Mouse (Mus musculus) fibroblast of lung, adult 2 months (primary cell): Measurements from ENCODE around the gene Tmem179.
A peak's percentile ranks its signal among the peaks of the same experiment; 100 is the strongest.

Experiments
- DNase-seq: peaks from one replicate; pipeline ENCODE4 v3.0.0-alpha.2; 2011; ENCODE audit warnings: low read depth

Tmem179 gene

DNA sequence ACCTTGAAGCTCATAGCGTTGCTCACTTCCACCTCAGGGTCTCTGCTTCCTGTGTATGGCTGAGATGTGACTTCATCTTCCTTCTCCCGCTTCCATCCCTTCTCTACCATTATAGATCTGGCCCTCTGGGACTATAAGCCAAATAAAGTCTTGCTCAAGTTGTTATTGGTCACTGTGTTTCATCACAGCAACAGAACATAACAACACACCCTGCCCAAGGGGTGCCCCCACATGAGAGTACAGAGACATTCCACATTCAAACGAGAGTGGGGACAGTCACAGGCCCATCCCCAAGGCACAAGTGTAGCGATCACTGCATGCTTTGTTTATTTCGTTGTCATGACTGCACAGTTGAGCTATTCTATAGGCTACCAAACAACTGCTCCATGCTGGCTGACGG, 20.7 kb upstream of the Tmem179 start:
- DNase-seq, result no peak

- no peak for DNase-seq
Measured at GRCm38 (mm10) chr12:112533758-112534157, 17.2 kb upstream of the Tmem179 start.

DNA sequence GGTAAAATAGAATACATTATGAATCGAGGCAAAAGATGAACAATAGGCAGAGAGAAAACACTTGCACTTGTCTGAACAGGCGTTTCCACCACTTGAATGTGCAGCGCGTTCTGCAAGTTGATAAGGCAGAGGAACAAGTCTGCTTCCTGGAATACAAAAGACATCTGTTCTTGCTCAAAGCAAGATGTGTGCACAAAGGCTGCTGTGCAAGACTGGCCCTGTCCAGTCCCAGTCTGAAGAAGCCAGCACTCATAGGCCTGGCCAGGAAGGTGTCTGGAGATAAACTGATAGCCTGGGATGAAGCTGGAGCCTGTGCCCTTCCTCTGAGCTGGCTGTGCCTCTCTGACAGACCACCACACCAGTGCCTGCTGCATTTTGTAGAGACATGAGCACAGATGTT, 1.6 kb upstream of the Tmem179 start:
- DNase-seq, result no peak

DNA sequence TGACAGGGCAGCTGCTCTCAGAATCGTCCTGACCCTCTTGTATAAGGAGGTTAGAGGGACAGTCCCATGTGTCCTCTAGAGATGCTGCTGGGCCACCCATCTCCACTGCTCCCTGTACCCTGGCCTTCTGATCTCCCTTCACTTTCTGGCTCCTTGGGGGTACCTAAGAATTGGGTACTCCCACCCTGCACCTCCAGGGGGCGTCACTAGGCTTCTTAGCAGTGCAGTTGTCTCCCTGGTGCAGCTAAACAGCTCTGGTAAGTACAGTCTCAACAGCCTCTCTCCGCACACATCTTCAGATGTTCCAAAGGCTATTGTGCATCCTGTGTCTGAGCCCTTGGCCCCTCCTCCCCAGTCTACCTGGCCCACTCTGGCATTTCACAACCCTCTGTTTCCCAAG, 1.6 kb downstream of the Tmem179 start:
- DNase-seq, result no peak

DNA sequence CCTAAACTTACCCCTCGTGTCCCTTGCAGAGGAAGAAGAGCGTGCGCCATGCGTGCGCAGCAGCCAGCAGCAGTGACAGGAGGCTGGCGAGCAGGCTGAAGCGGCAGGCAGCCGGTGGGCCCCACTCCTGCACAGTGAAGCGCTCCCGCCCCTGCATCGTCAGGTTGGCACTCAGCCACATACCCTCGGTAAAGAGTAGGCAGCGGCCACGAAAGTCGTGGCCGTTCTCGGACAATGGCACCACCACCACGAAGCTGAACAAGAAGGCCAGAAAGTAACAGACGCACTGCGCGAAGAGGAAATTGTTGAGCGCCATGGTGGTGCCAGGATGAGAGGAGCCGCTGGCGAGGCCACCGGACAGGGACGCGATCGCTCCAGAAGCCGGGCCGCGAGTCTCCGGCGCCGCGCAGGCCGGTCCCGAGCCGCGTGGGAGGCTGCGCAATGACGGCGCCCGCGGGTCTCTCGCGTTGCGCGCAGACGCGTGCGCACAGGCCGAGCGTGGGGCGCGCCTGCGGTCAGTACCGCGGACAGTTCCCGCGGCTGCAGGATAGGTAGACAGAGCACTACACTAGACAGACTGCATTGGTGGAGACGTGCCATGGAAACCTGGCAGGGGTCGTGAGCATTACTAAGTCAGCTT, 5.7 kb downstream of the Tmem179 start:
- no peak for DNase-seq

GRCm38 (mm10) chr12:112510365-112510732, 6.2 kb downstream of the Tmem179 start:
- no peak for DNase-seq

DNA sequence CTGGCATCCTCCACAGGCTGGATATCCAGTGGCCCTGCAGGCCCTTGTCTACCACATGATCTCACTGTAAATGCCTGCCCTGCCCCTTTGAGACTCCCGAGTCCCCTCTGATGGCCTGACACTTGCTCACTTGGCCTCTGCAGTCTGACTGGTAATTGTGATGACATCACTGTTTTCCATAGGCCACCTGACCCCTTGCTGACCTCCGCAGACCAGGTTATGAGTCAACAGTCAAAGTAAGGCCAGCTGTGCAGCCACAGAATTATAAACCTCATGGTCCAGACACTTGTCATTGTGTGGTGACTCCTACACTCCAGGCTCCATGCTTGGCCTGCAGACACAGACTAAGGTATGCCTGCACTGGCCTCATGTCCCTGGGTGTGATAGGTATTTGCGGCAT, 8.6 kb downstream of the Tmem179 start:
- no peak for DNase-seq

DNA sequence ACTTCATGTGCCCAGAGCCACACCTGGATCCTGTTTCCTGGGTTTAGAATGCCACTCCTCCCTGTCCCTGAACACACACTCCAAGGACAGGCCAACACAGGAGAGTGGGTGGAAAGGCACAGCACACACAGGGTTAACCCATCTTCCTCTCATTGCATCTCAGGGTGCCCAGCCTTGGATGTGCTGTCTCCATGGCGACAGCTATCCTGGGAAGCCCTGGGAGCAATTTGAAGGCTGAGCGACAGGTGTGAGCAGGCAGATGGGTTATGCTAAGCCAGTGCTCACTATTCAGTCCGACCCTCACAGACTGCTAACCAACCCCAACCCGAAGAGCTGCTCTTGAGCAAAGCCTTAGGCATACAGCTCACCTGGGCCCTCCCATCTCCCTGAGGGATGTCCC, 9.3 kb downstream of the Tmem179 start:
- no peak for DNase-seq

DNA sequence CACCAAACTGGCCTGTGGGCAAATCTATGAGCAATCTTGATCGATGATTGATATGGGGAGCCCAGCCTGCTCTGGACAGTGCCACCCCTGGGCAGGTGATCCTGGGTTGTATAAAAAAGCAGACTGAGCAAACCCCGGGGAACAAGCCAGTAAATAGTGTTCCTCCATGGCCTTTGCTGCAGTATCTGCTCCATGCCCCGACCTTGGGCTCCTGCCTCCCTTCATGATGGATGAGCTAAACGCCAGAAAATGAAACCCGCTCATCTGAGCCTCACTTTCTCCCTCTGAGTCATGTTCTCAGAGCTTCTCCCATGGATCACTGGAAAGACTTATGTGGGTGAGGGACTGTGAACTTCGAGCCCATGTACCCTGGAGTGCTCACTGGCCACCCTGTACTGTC, 10.3 kb downstream of the Tmem179 start:
- DNase-seq, result no peak

DNA sequence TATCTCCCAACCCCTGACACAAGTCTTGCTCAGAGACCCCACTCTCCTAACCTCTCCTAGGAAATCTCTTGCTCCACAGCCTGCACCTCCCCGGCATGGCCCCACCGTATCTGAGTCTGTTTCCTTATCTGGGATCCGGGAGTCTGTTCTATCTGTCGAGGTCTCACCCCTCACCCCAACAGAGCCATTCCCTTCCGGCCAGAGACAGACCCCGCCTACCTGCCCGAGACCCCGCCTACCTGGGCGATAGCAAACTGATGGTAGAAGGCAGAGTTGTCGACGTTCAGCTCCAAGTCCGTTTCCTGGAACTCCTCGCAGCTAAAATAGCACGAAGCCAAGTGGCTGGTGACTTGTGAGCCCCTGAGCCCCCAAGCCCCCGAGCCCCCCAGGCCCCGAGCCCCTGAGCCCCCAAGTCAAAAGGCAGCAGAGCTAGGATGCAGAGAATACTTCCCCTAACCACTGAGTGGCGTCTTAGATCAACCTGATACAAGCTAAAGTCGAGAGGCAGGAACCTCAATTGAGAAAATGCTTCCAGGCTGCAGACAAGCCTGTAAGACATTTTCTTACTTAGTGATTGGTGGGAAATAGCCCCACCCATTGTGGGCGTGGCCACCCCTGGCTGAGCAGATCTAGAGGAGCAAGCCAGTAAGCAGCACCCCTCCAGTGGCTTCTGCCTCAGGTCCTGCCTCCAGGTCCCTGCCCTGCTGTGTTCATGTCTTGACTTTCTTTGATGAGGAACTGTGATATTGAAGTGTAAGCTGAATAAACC, 13.4 kb downstream of the Tmem179 start:
- DNase-seq, result no peak

DNA sequence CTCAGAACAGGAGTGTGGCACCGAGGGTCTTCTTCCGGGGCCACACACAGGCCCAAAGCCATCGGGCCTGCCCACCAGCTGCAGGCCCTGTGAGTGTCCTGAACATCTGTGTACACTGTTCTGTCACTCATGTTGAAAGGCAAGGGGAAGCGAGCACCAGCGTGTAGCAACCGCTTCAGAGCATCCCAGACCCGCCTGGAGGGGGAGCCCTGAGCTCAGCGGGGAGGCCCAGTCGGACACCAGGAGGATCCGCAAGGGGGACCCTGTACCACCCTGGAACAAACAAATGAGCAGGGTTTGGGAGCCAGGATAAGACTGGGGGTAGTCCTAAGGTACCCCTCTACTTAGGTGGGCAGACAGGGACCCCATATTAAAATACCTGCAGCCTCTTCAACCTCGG, 17.9 kb downstream of the Tmem179 start:
- no peak for DNase-seq

DNA sequence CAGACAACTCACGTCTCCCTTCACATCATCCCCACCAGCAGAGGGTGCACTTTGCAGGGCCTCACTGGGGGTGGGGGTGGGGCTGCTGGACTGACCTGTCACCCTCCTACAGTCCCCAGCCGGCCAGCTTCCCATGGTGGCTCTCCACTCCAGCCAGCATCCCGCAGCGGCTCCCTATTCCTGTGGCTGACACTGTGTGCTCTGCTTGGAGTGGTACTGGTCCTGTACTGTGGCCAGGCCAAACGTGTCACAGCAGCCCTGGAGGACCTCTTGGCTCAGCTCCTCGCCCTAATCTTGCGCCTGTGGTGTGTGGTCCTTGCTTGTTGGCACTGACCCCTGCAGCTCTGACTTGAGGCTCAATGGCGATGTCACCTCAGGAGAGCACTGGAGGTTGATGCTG, 18.8 kb downstream of the Tmem179 start:
- no peak for DNase-seq

DNA sequence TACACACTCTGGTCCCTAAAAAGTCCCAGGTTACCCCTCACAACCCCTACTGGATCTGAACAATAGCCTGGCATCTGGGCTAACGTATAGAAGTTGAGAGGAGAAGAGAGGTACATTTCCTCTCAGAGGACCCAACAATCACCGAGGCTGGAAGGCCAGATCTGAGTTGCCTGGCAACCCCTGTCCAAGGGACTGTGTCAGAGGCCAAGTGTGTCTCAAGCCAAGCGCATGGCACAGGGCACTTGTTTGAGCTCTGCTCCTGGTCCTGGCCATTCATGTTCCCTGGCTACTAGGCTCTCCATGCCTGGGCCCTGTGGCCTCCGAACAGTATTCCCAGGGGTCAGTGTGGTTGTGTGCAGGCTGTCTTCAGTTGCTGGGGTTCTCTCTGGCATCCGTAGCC, 20.4 kb downstream of the Tmem179 start:
- DNase-seq, result no peak

- DNase-seq, result peak; percentile 24
Measured at GRCm38 (mm10) chr12:112490444-112490939, 26.1 kb downstream of the Tmem179 start.

DNA sequence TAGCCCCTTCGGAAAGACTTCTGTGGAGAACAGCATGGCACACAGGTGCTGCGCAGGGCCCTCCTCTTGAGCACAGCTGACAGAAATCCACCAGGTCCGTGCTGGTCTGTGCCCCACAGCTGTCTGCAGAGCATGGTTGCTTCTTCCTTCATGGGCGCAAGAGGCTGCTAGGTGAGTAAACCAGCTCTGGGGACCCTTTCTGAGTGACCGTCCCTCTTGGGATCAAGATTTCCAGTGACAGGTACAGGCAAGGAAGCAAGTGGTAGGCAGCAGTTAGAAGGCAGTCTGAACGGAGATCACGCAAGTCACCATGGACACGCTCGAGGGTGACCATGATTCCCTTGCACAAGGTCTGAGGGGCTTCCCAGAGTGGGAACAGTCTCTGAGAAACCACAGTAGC, 27.0 kb downstream of the Tmem179 start:
- no peak for DNase-seq

GRCm38 (mm10) chr12:112489134-112489533, 27.4 kb downstream of the Tmem179 start, which contains the start of gene A530016L24Rik:
A530016L24Rik (plus strand) TSS chr12:112489448.
- no peak for DNase-seq

DNA sequence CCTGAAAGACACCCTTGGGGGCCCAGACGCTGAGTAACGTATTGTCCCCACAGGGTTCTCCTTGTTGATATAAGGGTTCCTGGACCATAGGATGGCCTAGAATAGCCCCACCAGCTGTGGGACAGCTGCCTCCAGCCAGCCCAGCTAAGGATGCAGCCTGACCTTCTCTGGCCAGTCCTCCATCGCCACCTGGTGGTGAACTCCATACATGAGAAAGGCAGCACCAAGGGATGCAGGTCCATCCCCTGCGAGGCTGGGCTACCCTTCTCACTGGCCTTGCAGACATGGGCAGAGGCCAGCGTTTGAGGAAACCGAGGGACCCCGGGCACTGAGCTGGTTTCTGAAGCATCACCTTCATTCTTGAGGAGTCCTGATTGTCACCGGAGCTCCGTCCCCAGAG, 42.8 kb downstream of the Tmem179 start:
- peak; percentile 27 for DNase-seq

DNA sequence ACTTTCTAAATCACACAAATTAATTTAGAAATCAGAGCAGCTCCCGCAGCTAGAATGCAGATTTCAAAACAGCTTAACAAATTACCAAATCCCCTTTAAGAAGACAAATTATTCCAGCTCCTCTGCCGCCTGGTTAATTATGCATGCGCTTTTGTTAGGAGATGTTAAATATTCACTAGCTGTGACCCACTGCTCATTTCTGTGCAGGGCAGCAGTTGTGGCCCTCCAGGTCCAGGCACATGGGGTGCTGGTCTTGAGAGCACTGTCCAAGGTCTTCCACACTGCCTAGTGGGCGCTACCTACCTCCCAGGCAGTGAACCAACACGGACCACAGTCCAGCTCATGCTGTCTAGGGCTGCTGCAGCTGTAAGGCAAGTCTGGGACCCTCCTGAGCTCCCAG, 46.3 kb downstream of the Tmem179 start:
- no peak for DNase-seq

DNA sequence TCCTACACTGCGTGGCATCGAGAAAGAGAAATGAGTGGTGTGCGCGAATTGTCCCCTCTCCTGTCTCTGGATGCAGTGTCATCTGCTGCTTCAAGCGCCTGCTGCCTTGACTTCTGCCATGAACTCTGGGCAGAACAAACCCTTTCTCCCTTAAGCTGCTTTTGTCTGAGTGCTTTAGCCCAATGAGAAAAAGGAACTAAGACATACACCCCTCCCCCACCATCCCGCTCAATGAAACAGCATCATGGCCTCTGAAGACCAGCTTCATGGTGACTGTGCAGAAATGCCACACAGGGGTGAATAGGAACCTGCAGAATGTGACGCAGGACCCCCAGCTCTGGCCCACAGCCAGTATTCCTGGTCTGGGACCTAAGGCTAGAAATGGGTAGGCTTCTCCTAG, 47.2 kb downstream of the Tmem179 start:
- DNase-seq, result no peak

GRCm38 (mm10) chr12:112467387-112467786, 49.2 kb downstream of the Tmem179 start:
- no peak for DNase-seq

- no peak for DNase-seq
Measured at GRCm38 (mm10) chr12:112465928-112466327, 50.6 kb downstream of the Tmem179 start.

GRCm38 (mm10) chr12:112464516-112464915, 52.0 kb downstream of the Tmem179 start:
- no peak for DNase-seq

DNA sequence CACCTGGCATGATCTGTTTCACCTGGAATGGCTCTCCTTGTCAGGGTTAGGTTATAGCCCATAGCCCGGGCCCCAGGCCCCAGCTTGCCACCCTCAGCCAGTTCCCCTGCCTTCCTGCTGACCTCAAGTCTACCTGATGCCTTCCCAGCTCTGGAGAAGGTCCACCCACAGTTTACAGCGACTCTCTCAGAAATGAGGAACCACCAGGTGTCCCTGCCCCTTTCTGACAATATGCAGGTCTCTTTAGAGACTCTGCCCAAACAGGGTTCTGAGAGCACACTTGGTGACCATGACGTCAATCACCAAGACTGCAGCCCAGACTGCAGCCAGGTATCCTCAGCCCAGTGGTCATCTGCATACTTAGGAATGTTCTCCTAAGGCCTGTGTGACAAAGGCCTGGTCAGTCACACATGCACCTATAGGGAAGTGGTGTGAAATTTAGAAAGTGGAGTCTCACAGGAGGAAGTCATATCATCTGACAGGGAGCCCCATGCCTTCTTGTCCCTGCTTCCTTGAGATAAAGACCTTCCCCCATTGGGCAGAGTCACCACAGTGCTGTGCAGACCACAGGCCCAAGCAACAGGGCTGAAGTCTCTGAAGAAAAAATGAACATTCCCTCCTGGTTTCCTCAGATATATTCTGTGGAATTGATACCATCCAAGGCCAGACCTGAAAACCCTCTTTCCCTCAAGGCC, 52.6 kb downstream of the Tmem179 start:
- no peak for DNase-seq
